Mouse (Mus musculus): ENCODE data around the gene Heg1. TPM values are rescaled to one million over a fixed set of nuclear protein-coding genes. Genes with fewer than 3 reads are reported as not detected.
A peak's percentile ranks its signal among the peaks of the same experiment; 100 is the strongest.

The Heg1 gene
- total and polyA plus RNA-seq, 3 experiments = 40.8 to 77.1 (median 67.2) TPM

DNA sequence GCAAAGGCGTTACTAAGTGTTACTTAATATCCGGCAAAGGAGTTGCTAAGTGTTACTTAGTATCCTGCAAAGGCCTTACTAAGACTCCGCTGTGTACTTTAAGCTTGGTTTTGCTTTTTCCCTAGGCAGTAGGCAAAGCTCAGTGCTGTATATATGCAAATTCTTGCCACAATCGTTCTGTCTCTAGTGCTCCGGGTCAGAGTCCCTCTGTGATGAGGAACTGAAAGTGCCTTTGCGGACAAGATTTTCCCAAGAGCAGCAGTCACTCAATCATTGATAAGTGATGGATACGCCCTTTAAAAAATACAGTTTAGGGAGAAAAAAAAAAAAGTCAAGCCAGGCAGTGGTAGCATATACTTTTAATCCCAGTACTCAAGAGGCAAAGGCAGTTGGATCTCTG, 61.3 kb downstream of the Heg1 start:
- DNase-seq (ENCODE audit: extremely low read depth) = peak; percentile 96
- Histone ChIP-seq H3K27ac (ENCODE audit: insufficient read depth, low read depth) (peak overlapping the region; percentile 93), H3K79me2 (replicated peaks; ENCODE audit: control insufficient read depth, extremely low read depth, insufficient read depth, poor library complexity, severe bottlenecking) (peaks cover 5% of the 10 kb centered on the region), H3K9me3 (replicated peaks; ENCODE audit: low read length) (no peaks in the 10 kb centered on the region), H3K36me3 (replicated peaks in 1 of 2; ENCODE audit: control insufficient read depth in 1 of 2, insufficient read depth in 1 of 2, low read length in 1 of 2) (peaks cover 70 to 83% of the 10 kb centered on the region in 2 experiments), H3K9ac (ENCODE audit: insufficient read depth, low read depth) (no peak overlapping the region; the same call in 1 of the 2 replicates), H3K27me3 (replicated peaks) (no peaks in the 10 kb centered on the region), H3K4me3 (replicated peaks in 1 of 3; ENCODE audit: low read depth in 2 of 3, low read length in 2 of 3, poor library complexity in 1 of 3) (peak overlapping the region in 1 of 3 experiments; percentile 13), H3K4me2 (ENCODE audit: insufficient read depth, low read depth, poor library complexity, severe bottlenecking) (peak overlapping the region; percentile 78), H3K4me1 (ENCODE audit: control insufficient read depth in 1 of 2, insufficient read depth in 2 of 2) (peaks cover 24 to 75% of the 10 kb centered on the region in 2 experiments)
- in situ Hi-C loops (cut with MboI; ENCODE audit: low pct_ligation_motif_present, low pct_unique_long_range_greater_than_20kb, low sequenced_read_pairs) = loop anchor here (5.0 to 10.0 kb wide), 2 partner anchors 57 to 441 kb away; no protein-coding TSS in a partner anchor
- TF ChIP-seq TBP (conservative IDR thresholded peaks at IDR 0.05; ENCODE audit: low read depth, low read length) = 0 out of 2 replicates have a peak, but pooled peaks have one; percentile 24
- TF ChIP-seq NELFE (IDR thresholded peaks at IDR 0.05; ENCODE audit: low read depth, low read length) = peak; percentile 61
- peak; percentile 58 for TF ChIP-seq ELF1 (IDR thresholded peaks at IDR 0.05; ENCODE audit: low read depth, low read length)
- 0 out of 2 replicates have a peak, but pooled peaks have one; percentile 28 for TF ChIP-seq NRF1 (IDR thresholded peaks at IDR 0.05; ENCODE audit: low read depth, low read length)
- no peak for TF ChIP-seq USF1 (IDR thresholded peaks at IDR 0.05; ENCODE audit: low read depth, low read length)
- TF ChIP-seq ZKSCAN1 (IDR thresholded peaks at IDR 0.05; ENCODE audit: borderline replicate concordance, low read depth, low read length) = no peak
- peak; percentile 82 for TF ChIP-seq MAZ (IDR thresholded peaks at IDR 0.05; ENCODE audit: low read depth, low read length)
- TF ChIP-seq CTCF (conservative IDR thresholded peaks at IDR 0.05 in 1 of 2, IDR thresholded peaks at IDR 0.05 in 1 of 2; ENCODE audit: low read depth in 2 of 2, low read length in 2 of 2) = no peak
- TF ChIP-seq UBTF (IDR thresholded peaks at IDR 0.05; ENCODE audit: low read depth, low read length) = no peak
- TF ChIP-seq PAX5 (IDR thresholded peaks at IDR 0.05; ENCODE audit: low read length) = no peak
- TF ChIP-seq POLR2AphosphoS2 (IDR thresholded peaks at IDR 0.05; ENCODE audit: low read depth, low read length) = no peak
- no peak; the same call in 1 of the 2 replicates for TF ChIP-seq GABPA (IDR thresholded peaks at IDR 0.05; ENCODE audit: insufficient replicate concordance, low read depth, low read length)
- peak; percentile 63; the same call in 1 of the 2 replicates for TF ChIP-seq MYC (IDR thresholded peaks at IDR 0.05; ENCODE audit: low read depth, low read length)
- TF ChIP-seq POLR2A (IDR thresholded peaks at IDR 0.05; ENCODE audit: low read depth, low read length) = no peak
- peak; percentile 64; the same call in 1 of the 2 replicates for TF ChIP-seq MXI1 (IDR thresholded peaks at IDR 0.05; ENCODE audit: low read depth, low read length)
- TF ChIP-seq ZNF384 (IDR thresholded peaks at IDR 0.05; ENCODE audit: low read depth, low read length) = peak; percentile 97
- TF ChIP-seq MEF2A (IDR thresholded peaks at IDR 0.05; ENCODE audit: borderline replicate concordance, low read depth, low read length) = peak; percentile 90
- TF ChIP-seq RAD21 (IDR thresholded peaks at IDR 0.05; ENCODE audit: low read depth, low read length) = no peak; the same call in none of the 2 replicates
- TF ChIP-seq RCOR1 (conservative IDR thresholded peaks at IDR 0.05; ENCODE audit: low read depth, low read length) = peak; percentile 98
- TF ChIP-seq BHLHE40 (IDR thresholded peaks at IDR 0.05; ENCODE audit: low read depth, low read length) = peak; percentile 89
- peak; percentile 89 for TF ChIP-seq ETS1 (conservative IDR thresholded peaks at IDR 0.05; ENCODE audit: low read depth, low read length)
- TF ChIP-seq SMC3 (IDR thresholded peaks at IDR 0.05; ENCODE audit: low read depth, low read length) = peak; percentile 10; the same call in 1 of the 2 replicates
- TF ChIP-seq TCF12 (IDR thresholded peaks at IDR 0.05; ENCODE audit: low read depth, low read length) = peak; percentile 86
- peak; percentile 73; the same call in 1 of the 2 replicates for TF ChIP-seq KAT2A (IDR thresholded peaks at IDR 0.05; ENCODE audit: insufficient replicate concordance, low read length)
- TF ChIP-seq CHD1 (IDR thresholded peaks at IDR 0.05; ENCODE audit: low read depth, low read length) = no peak
- TF ChIP-seq CHD2 (IDR thresholded peaks at IDR 0.05; ENCODE audit: low read length) = peak; percentile 72
- peak; percentile 68; the same call in 1 of the 2 replicates for TF ChIP-seq JUN (IDR thresholded peaks at IDR 0.05; ENCODE audit: insufficient read depth, low read depth, low read length)
- TF ChIP-seq ZC3H11A (IDR thresholded peaks at IDR 0.05; ENCODE audit: low read depth, low read length) = no peak
- peak; percentile 100 for TF ChIP-seq EP300 (IDR thresholded peaks at IDR 0.05; ENCODE audit: low read length)
- TF ChIP-seq SIN3A (IDR thresholded peaks at IDR 0.05; ENCODE audit: low read length) = peak; percentile 91
- no peak for TF ChIP-seq USF2 (conservative IDR thresholded peaks at IDR 0.05; ENCODE audit: low read depth, low read length)
- TF ChIP-seq HCFC1 (IDR thresholded peaks at IDR 0.05; ENCODE audit: low read depth, low read length) = no peak; the same call in 1 of the 2 replicates
- peak; percentile 75 for TF ChIP-seq MAX (IDR thresholded peaks at IDR 0.05; ENCODE audit: low read length)
- TF ChIP-seq JUND (conservative IDR thresholded peaks at IDR 0.05; ENCODE audit: low read depth, low read length) = peak; percentile 88
- peak; percentile 100 for TF ChIP-seq IRF4 (IDR thresholded peaks at IDR 0.05; ENCODE audit: low read depth, low read length)
- TF ChIP-seq ZMIZ1 (IDR thresholded peaks at IDR 0.05; ENCODE audit: low read depth, low read length) = peak; percentile 69; the same call in 1 of the 2 replicates
- 0 out of 2 replicates have a peak, but pooled peaks have one; percentile 63 for TF ChIP-seq E2F4 (IDR thresholded peaks at IDR 0.05; ENCODE audit: insufficient replicate concordance, low read depth, low read length)
- peak; percentile 94 for TF ChIP-seq MAFK (IDR thresholded peaks at IDR 0.05; ENCODE audit: insufficient replicate concordance, low read length)
- dilution Hi-C loops (cut with MboI; ENCODE audit: extremely low pct_ligation_motif_present, extremely low pct_unique_long_range_greater_than_20kb, low sequenced_read_pairs) = no loop called here

Measured in CH12.LX (cell line).